Mouse (Mus musculus): ENCODE measurements around the gene Syne1. TPM values are rescaled to one million over a fixed set of nuclear protein-coding genes. Genes with fewer than 3 reads are reported as not detected.

Syne1 gene
- polyA plus RNA-seq, 1 experiment from 2014 or later, result 5.6 TPM

- DNase-seq (ENCODE audit: low read depth, low spot score) (no peak), ATAC-seq (no peak)
- peaks cover 10% of the 10 kb centered on the region for H3K27me3 ChIP-seq
- CTCF ChIA-PET, result no interaction called here
- POLR2A ChIA-PET, result no interaction called here
- TF ChIP-seq CTCF (IDR thresholded peaks at IDR 0.05), result peak; percentile 52
- in situ Hi-C loops (cut with MboI; ENCODE audit: low pct_unique_long_range_greater_than_20kb), result no loop called here
Observed at GRCm38 (mm10) chr10:5490029-5490428, 61.3 kb downstream of the Syne1 start.

DNA sequence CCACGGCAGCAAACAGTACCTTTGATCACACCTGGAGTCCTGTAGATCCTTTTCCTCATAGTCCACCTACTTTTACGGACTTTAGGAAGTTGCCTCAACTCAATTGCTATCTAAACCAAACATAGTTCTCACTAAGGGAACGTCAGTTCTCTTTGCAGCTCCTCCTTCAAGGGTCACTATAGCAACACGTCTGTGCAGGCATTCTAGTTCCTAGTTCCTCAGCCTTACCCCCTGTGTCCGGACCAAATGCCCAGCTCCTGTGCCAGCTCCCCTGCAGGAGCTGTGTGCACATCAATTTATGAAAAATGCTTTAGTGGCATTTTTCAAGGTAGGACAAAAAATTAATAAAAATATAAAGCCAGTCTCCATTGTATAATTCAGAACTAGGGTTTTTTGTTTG, 63.2 kb downstream of the Syne1 start:
- POLR2A ChIA-PET, result no interaction called here
- CTCF ChIA-PET, result no interaction called here
- H3K27me3 ChIP-seq, result peaks cover 5% of the 10 kb centered on the region
- DNase-seq (ENCODE audit: low read depth, low spot score) (no peak), ATAC-seq (no peak)
- TF ChIP-seq CTCF (IDR thresholded peaks at IDR 0.05), result no peak
- in situ Hi-C loops (cut with MboI; ENCODE audit: low pct_unique_long_range_greater_than_20kb), result no loop called here

DNA sequence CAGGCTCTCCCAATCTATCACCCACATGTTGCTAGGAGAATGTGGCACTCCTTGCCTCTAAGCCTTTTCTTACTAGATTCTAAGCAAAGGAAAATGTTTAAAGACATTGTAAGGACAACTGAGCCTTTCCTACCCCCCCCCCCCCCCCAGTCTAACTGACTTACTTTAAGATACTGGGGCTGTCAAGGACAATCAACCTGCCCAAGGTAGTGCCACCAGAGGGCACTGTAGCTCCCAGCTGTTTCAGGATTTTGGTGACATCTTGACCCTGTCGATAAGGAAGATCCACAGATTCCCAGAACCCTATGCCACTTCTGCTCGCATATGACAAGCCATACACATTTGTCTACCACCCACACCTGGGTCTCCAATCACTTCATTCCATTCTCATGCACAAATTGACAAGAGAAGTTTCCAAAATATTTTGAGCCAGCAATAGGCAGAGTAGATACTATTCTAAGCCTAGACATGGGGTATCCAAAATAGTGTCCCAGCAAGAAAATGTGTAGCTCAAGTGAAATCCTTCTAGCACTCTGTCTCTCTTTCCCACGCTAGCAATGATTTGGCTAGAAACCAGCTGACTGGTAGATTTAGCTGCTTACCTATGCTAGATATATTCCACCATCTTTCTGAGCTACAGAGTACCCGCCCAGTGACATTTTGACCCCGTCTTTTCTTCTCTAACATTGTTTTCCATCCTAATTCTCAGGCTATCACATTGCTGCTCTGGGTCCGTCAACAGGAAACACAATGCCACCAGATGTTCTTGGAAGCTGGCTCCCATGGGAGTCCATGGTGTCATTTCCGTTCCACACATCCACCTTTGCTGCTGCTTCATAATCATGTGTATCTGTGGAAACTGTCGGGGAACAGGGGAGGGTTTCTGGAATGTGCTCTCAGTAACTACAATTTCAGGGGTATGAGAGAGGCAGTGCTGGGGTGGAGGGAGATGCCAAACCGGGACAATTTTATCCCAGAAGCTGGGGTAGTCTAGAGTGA, 70.4 kb downstream of the Syne1 start:
- TF ChIP-seq CTCF (IDR thresholded peaks at IDR 0.05), result no peak
- H3K27me3 ChIP-seq, result peaks cover 7% of the 10 kb centered on the region
- DNase-seq (ENCODE audit: low read depth, low spot score) (no peak), ATAC-seq (no peak)
- ChIA-PET CTCF (interaction anchor here (0.9 to 1.8 kb wide), 8 partner anchors 12 to 116 kb away, joined by 3 to 5 read pairs (median 3); no protein-coding TSS in a partner anchor), POLR2A (interaction anchor here (0.8 kb wide), 1 partner anchor 324 kb away, joined by 8 read pairs; no protein-coding TSS in a partner anchor)
- in situ Hi-C loops (cut with MboI; ENCODE audit: low pct_unique_long_range_greater_than_20kb), result no loop called here

- peak; percentile 31 for ATAC-seq
- in situ Hi-C loops (cut with MboI; ENCODE audit: low pct_unique_long_range_greater_than_20kb), result no loop called here
- ChIA-PET POLR2A (interaction anchor here (0.8 kb wide), 1 partner anchor 324 kb away, joined by 8 read pairs; no protein-coding TSS in a partner anchor), CTCF (interaction anchor here (0.9 to 1.8 kb wide), 6 partner anchors 12 to 115 kb away, joined by 3 to 5 read pairs (median 3); no protein-coding TSS in a partner anchor)
- no peak for DNase-seq (ENCODE audit: low read depth, low spot score)
- peak; percentile 69 for TF ChIP-seq CTCF (IDR thresholded peaks at IDR 0.05)
- peaks cover 7% of the 10 kb centered on the region for H3K27me3 ChIP-seq
Observed at GRCm38 (mm10) chr10:5480097-5480496, 71.2 kb downstream of the Syne1 start.

GRCm38 (mm10) chr10:5468638-5469037, 82.6 kb downstream of the Syne1 start:
- no peak for TF ChIP-seq CTCF (IDR thresholded peaks at IDR 0.05)
- ATAC-seq (no peak), DNase-seq (ENCODE audit: low read depth, low spot score) (no peak)
- POLR2A ChIA-PET, result no interaction called here
- H3K27me3 ChIP-seq, result peaks cover 9% of the 10 kb centered on the region
- in situ Hi-C loops (cut with MboI; ENCODE audit: low pct_unique_long_range_greater_than_20kb), result no loop called here
- CTCF ChIA-PET, result interaction anchor here (1.1 kb wide), 1 partner anchor 11 kb away, joined by 3 read pairs; no protein-coding TSS in a partner anchor

- ChIA-PET CTCF (no interaction called here), POLR2A (no interaction called here)
- no peak for TF ChIP-seq CTCF (IDR thresholded peaks at IDR 0.05)
- H3K27me3 ChIP-seq, result peaks cover 7% of the 10 kb centered on the region
- no peak for ATAC-seq
- in situ Hi-C loops (cut with MboI; ENCODE audit: low pct_unique_long_range_greater_than_20kb), result no loop called here
- no peak for DNase-seq (ENCODE audit: low read depth, low spot score)
Observed at GRCm38 (mm10) chr10:5453830-5454229, 97.5 kb downstream of the Syne1 start.

DNA sequence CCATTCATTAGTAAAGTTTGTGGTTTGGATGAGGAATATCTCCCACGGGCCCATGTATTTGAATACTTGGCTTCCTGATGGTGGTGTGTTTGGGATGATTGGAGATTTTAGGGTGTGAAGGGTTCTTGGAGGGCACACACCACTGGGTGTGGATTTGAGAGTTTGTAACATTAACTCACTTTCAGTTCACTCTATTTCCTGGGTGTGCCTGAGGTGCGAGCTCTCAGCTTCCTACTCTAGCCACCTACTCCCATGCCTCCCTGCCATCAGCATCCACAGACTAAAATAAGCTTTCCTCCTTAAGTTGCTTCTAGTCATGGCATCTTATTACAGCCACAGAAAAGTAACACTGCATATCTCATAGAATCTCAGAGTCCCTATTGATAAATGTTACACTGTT, 101.3 kb downstream of the Syne1 start:
- H3K27me3 ChIP-seq, result peaks cover 10% of the 10 kb centered on the region
- DNase-seq (ENCODE audit: low read depth, low spot score) (no peak), ATAC-seq (no peak)
- no peak for TF ChIP-seq CTCF (IDR thresholded peaks at IDR 0.05)
- in situ Hi-C loops (cut with MboI; ENCODE audit: low pct_unique_long_range_greater_than_20kb), result no loop called here
- CTCF ChIA-PET, result no interaction called here
- POLR2A ChIA-PET, result no interaction called here

DNA sequence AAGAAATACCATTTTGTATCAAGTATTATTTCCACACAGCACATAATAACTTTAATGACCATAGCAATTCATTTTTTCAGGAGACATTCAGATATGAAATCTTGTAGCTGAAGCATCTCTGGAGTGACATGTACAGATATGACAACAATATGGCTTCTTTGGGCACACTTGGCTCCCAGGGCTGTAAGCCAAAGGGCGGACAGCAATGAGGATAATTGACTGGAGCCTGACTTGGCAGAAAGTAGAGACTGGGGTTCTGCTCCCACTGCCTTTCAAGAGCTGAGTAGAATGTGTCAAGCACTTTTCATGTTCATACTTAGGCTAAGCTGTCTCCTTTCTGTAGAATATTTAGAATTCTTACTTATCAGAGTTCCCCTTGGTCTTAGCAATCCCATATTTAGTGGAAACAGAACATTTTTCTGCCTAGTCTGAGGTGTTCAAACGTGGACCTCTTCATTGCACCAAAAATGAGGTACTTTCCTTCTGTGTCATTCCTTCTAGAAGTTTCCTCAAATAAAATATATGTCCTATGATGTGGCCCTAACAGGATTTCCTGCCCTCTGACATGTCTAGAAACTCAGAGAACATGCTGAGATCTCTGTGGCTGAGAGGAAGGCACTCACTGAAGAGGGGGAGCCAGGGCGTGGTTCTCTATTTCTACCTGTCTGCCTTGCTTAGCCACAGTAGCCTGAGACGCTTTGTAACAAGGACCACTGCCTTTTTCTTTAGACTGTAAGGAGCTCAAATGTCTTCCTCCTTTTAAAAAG, 103.1 kb downstream of the Syne1 start:
- ATAC-seq (no peak), DNase-seq (ENCODE audit: low read depth, low spot score) (no peak)
- TF ChIP-seq CTCF (IDR thresholded peaks at IDR 0.05), result no peak
- POLR2A ChIA-PET, result no interaction called here
- peaks cover 10% of the 10 kb centered on the region for H3K27me3 ChIP-seq
- in situ Hi-C loops (cut with MboI; ENCODE audit: low pct_unique_long_range_greater_than_20kb), result no loop called here
- CTCF ChIA-PET, result no interaction called here

DNA sequence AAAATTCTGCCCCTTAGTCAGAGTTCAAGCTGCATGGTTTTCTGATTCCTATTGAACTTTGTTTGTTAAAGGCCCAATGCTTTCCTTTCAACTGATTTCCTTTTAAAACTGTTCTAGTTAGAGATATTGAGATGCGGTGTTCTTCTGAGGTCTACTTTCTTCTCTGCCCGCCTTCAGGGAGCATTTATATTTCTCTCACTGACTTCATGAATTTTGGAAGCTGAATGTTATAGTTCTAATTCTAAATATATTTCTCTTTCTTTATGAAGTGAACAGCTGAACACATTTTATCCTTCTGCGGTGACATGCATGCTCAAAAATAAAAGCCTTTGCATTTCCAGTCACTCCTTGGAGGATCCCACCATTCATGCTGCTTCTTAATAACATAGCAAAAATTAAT, 106.0 kb downstream of the Syne1 start:
- DNase-seq (ENCODE audit: low read depth, low spot score) (no peak), ATAC-seq (no peak)
- POLR2A ChIA-PET, result no interaction called here
- H3K27me3 ChIP-seq, result peaks cover 15% of the 10 kb centered on the region
- no peak for TF ChIP-seq CTCF (IDR thresholded peaks at IDR 0.05)
- in situ Hi-C loops (cut with MboI; ENCODE audit: low pct_unique_long_range_greater_than_20kb), result no loop called here
- CTCF ChIA-PET, result no interaction called here

DNA sequence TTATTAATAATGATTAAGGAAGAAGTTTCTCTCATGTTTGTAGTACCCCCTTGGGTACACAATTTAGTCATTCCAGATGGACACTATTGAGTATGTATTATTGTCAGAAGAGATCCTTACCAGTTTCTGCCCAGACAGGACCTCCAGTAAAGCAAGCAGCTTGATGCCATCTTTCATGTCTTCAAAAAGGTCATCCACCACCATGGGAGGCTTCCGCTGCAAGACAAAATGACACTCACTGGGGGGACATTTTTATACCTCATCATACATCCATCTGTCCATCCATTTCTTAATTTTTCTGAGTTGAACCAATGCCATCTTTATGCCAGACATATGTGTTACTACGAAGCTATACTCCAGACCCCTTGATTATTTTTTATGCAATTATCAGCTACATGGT, 108.3 kb downstream of the Syne1 start:
- in situ Hi-C loops (cut with MboI; ENCODE audit: low pct_unique_long_range_greater_than_20kb), result no loop called here
- POLR2A ChIA-PET, result no interaction called here
- DNase-seq (ENCODE audit: low read depth, low spot score) (no peak), ATAC-seq (no peak)
- H3K27me3 ChIP-seq, result peaks cover 16% of the 10 kb centered on the region
- no peak for TF ChIP-seq CTCF (IDR thresholded peaks at IDR 0.05)
- CTCF ChIA-PET, result no interaction called here
